Comparison of ENCODE assay signal across 10 mouse cellular contexts in the genomic region with DNA sequence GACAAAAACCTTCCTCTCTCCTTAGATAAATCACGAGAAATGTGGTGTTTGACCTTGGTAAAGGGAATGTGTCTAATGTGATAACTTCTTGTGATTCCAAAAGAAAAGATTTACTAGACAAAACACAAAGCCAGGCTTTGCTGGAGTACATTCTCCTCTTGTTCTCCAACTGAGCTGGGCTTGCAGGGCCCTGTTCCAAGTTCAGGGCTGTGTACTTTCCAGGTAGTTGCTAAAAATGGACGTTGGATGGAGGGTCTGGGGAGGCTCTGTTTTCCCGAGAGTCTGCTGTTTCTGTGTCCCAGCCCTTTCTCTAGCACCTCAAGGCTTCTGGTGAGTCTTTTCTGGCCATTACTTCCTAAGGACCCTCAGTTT. TPM values are rescaled to one million over a fixed set of nuclear protein-coding genes. Genes with fewer than 3 reads are reported as not detected.
DNase-seq lines count a peak whose midpoint lies in the region; ATAC-seq and TF ChIP-seq lines count a peak whose summit lies in the region.
"Had no signal": no experiment of that assay in that cellular context is flagged by ENCODE, and none has a peak within 500 bp of the region (broad histone marks: within the 10 kb centered on the region; RNA-seq: fewer than 3 reads in every experiment).

No protein-coding gene starts in this region.

- no peak for DNase-seq in layer of hippocampus, adult 2 months (ENCODE audit: low spot score in 2 of 2)
- DNase-seq in layer of hippocampus, adult 9-11 months, result no peak
- no peak for DNase-seq in liver, postnatal 0 days
- no peak for DNase-seq in frontal cortex, postnatal 36 days (ENCODE audit: low spot score in 2 of 2)
- DNase-seq in gastrocnemius, postnatal 36 days, result no peak
- no peak for DNase-seq in urinary bladder, postnatal 25 days (ENCODE audit: low spot score)

- H3K9ac ChIP-seq in heart, embryonic 13.5 days, result peak overlapping the region; percentile 94
- H3K9ac ChIP-seq in liver, postnatal 0 days (replicated peaks), result peak overlapping the region; percentile 100

- no peak for TF ChIP-seq CTCF in layer of hippocampus, adult 2 months (conservative IDR thresholded peaks at IDR 0.05)
- TF ChIP-seq CTCF in liver, postnatal 0 days (IDR thresholded peaks at IDR 0.05; ENCODE audit: low read depth), result no peak

- intact Hi-C loops in gastrocnemius, postnatal 36 days (cut with DNase I), result no loop called here

- H3K4me2 ChIP-seq in heart, embryonic 13.5 days, result peak overlapping the region; percentile 99
- peak overlapping the region; percentile 94 for H3K4me2 ChIP-seq in liver, postnatal 0 days (ENCODE audit: low read depth, low read length)

- no peaks in the 10 kb centered on the region for H3K36me3 ChIP-seq in heart, embryonic 13.5 days
- H3K36me3 ChIP-seq in liver, postnatal 0 days (replicated peaks; ENCODE audit: insufficient read depth, low read length), result peaks cover 17% of the 10 kb centered on the region; the same call in 1 of the 2 replicates

- peak overlapping the region; percentile 86; the same call in 1 of the 2 replicates for H3K27ac ChIP-seq in layer of hippocampus, adult 2 months
- peak overlapping the region; percentile 91 for H3K27ac ChIP-seq in brown adipose tissue, adult 24 weeks (replicated peaks; ENCODE audit: low read depth, low read length)
- H3K27ac ChIP-seq in heart, embryonic 13.5 days (replicated peaks), result peak overlapping the region; percentile 99
- H3K27ac ChIP-seq in liver, postnatal 0 days (ENCODE audit: low read depth), result peak overlapping the region; percentile 99

- peak overlapping the region; percentile 90; the same call in 1 of the 2 replicates for H3K4me3 ChIP-seq in layer of hippocampus, adult 2 months
- H3K4me3 ChIP-seq in brown adipose tissue, adult 24 weeks (ENCODE audit: insufficient read depth, low read depth, low read length), result peak overlapping the region; percentile 89
- peak overlapping the region; percentile 98 for H3K4me3 ChIP-seq in heart, embryonic 13.5 days
- peak overlapping the region; percentile 100 for H3K4me3 ChIP-seq in liver, postnatal 0 days (ENCODE audit: low read depth, low read length)

- TF ChIP-seq EP300 in liver, postnatal 0 days (IDR thresholded peaks at IDR 0.05; ENCODE audit: low read depth), result no peak

- ATAC-seq in heart, embryonic 13.5 days (ENCODE audit: extremely low read depth, insufficient number of reproducible peaks, low FRiP score, low TSS enrichment), result no peak
- no peak for ATAC-seq in liver, postnatal 0 days

- no peaks in the 10 kb centered on the region for H3K27me3 ChIP-seq in heart, embryonic 13.5 days (replicated peaks)
- H3K27me3 ChIP-seq in liver, postnatal 0 days (ENCODE audit: insufficient read depth, low read length), result no peaks in the 10 kb centered on the region

- H3K9me3 ChIP-seq in heart, embryonic 13.5 days, result no peaks in the 10 kb centered on the region
- no peaks in the 10 kb centered on the region for H3K9me3 ChIP-seq in liver, postnatal 0 days (ENCODE audit: low read length)

- 12% methylated on average over 3 of the region's 3 CpGs for WGBS in heart, embryonic 13.5 days
- 6% methylated on average over 3 of the region's 3 CpGs for WGBS in liver, postnatal 0 days (ENCODE audit: insufficient replicate concordance)

- H3K4me1 ChIP-seq in brown adipose tissue, adult 24 weeks (ENCODE audit: control insufficient read depth, insufficient read depth, insufficient read length, low read length), result peaks cover 38% of the 10 kb centered on the region
- peaks cover 66% of the 10 kb centered on the region for H3K4me1 ChIP-seq in heart, embryonic 13.5 days
- peaks cover 68% of the 10 kb centered on the region for H3K4me1 ChIP-seq in liver, postnatal 0 days (ENCODE audit: insufficient read depth)

RNA-seq across cellular contexts. Expression of gene Mafk, which starts 1.6 kb away (rescaled TPM):
- total RNA-seq in layer of hippocampus, adult 2 months (2021), result 1 to 10 TPM; 9.2 to 9.9 TPM
- polyA plus RNA-seq in brown adipose tissue, adult 24 weeks (2012; ENCODE audit: insufficient read depth, insufficient read length, missing spikeins), result 7.7 and 8.7 TPM in 2 replicates
- 17.6 and 21.7 TPM in 2 replicates for polyA plus RNA-seq in heart, embryonic 13.5 days (2015; fragmentation: Nextera tagmentation; extraction: Ambion mirVana)
- polyA plus RNA-seq in liver, postnatal 0 days (2015; fragmentation: Nextera tagmentation; extraction: Ambion mirVana), result 15.7 and 19.1 TPM in 2 replicates
- 10 to 100 TPM; 16.6 to 21.4 TPM for total RNA-seq in gastrocnemius, postnatal 36 days (2021)

RNA-seq across cellular contexts. Expression of gene Ints1, which starts 17.5 kb away (rescaled TPM):
- total RNA-seq in layer of hippocampus, adult 2 months (2021), result 100 to 1,000 TPM in 1 of 2 experiments, 10 to 100 TPM in 1; 94.7 to 103 TPM
- 15.5 and 15.9 TPM in 2 replicates for polyA plus RNA-seq in brown adipose tissue, adult 24 weeks (2012; ENCODE audit: insufficient read depth, insufficient read length, missing spikeins)
- polyA plus RNA-seq in heart, embryonic 13.5 days (2015; fragmentation: Nextera tagmentation; extraction: Ambion mirVana), result 15.6 and 19.1 TPM in 2 replicates
- 5.6 and 6.4 TPM in 2 replicates for polyA plus RNA-seq in liver, postnatal 0 days (2015; fragmentation: Nextera tagmentation; extraction: Ambion mirVana)
- total RNA-seq in gastrocnemius, postnatal 36 days (2021), result 10 to 100 TPM; 27.4 to 31.2 TPM

RNA-seq across cellular contexts. Expression of gene Tmem184a, which starts 26.8 kb away (rescaled TPM):
- 1 to 10 TPM in 1 of 2 experiments, under 1 TPM in 1; 0.25 to 1.9 TPM for total RNA-seq in layer of hippocampus, adult 2 months (2021)
- polyA plus RNA-seq in brown adipose tissue, adult 24 weeks (2012; ENCODE audit: insufficient read depth, insufficient read length, missing spikeins), result 2.1 TPM in 1 of 2 replicates, not detected in the other
- 0.37 and 0.55 TPM in 2 replicates for polyA plus RNA-seq in heart, embryonic 13.5 days (2015; fragmentation: Nextera tagmentation; extraction: Ambion mirVana)
- polyA plus RNA-seq in liver, postnatal 0 days (2015; fragmentation: Nextera tagmentation; extraction: Ambion mirVana), result 3.0 and 3.2 TPM in 2 replicates
- 1 to 10 TPM in 1 of 2 experiments, under 1 TPM in 1; 0.96 to 1.4 TPM for total RNA-seq in gastrocnemius, postnatal 36 days (2021)
- total RNA-seq: neutrophil, adult 5-6 weeks had no signal

RNA-seq across cellular contexts. Expression of gene Gm26938, which starts 33.3 kb away (rescaled TPM):
- not detected for total RNA-seq in layer of hippocampus, adult 2 months (2021)
- not detected in 2 replicates for polyA plus RNA-seq in brown adipose tissue, adult 24 weeks (2012; ENCODE audit: insufficient read depth, insufficient read length, missing spikeins)
- polyA plus RNA-seq in heart, embryonic 13.5 days (2015; fragmentation: Nextera tagmentation; extraction: Ambion mirVana), result 0.31 TPM in 1 of 2 replicates, not detected in the other
- not detected in 2 replicates for polyA plus RNA-seq in liver, postnatal 0 days (2015; fragmentation: Nextera tagmentation; extraction: Ambion mirVana)
- not detected for total RNA-seq in gastrocnemius, postnatal 36 days (2021)
- total RNA-seq: neutrophil, adult 5-6 weeks had no signal
- polyA plus RNA-seq: cortical plate, adult 2 months had no signal

RNA-seq across cellular contexts. Expression of gene Psmg3, which starts 33.7 kb away (rescaled TPM):
- 10 to 100 TPM; 20.1 to 20.3 TPM for total RNA-seq in layer of hippocampus, adult 2 months (2021)
- polyA plus RNA-seq in brown adipose tissue, adult 24 weeks (2012; ENCODE audit: insufficient read depth, insufficient read length, missing spikeins), result 17.8 and 20.9 TPM in 2 replicates
- 41.3 and 48.0 TPM in 2 replicates for polyA plus RNA-seq in heart, embryonic 13.5 days (2015; fragmentation: Nextera tagmentation; extraction: Ambion mirVana)
- 28.8 and 29.1 TPM in 2 replicates for polyA plus RNA-seq in liver, postnatal 0 days (2015; fragmentation: Nextera tagmentation; extraction: Ambion mirVana)
- 1 to 10 TPM; 6.7 to 8.7 TPM for total RNA-seq in gastrocnemius, postnatal 36 days (2021)
